Mouse (Mus musculus) ES-Bruce4 (cell line): ENCODE data around the gene Grhl3. TPM values are rescaled to one million over a fixed set of nuclear protein-coding genes. Genes with fewer than 3 reads are reported as not detected.

Experiments used
- H3K27ac ChIP-seq: 2 replicates; pipeline ENCODE4 v1.5.1; 2012; ENCODE audit warnings: low read length, inconsistent platforms; ENCODE audit not compliant: insufficient read depth
- H3K27me3 ChIP-seq: 2 replicates; pipeline ENCODE4 v1.6.1; 2012; ENCODE audit warnings: mild to moderate bottlenecking, low read length, inconsistent platforms; ENCODE audit not compliant: control insufficient read depth, poor library complexity, insufficient read depth, severe bottlenecking
- H3K36me3 ChIP-seq: 2 replicates; pipeline ENCODE4 v1.6.1; 2012; ENCODE audit warnings: inconsistent platforms, mild to moderate bottlenecking, low read length, moderate library complexity; ENCODE audit not compliant: control insufficient read depth, poor library complexity, insufficient read depth, severe bottlenecking
- H3K4me1 ChIP-seq: one replicate; pipeline ENCODE4 v1.8.1; 2011; ENCODE audit warnings: low read length; ENCODE audit not compliant: control insufficient read depth, insufficient read depth
- H3K4me3 ChIP-seq: 2 replicates; pipeline ENCODE4 v1.5.1; 2011; ENCODE audit warnings: low read depth, mild to moderate bottlenecking, low read length
- H3K9ac ChIP-seq: 2 replicates; pipeline ENCODE4 v1.6.1; 2012; ENCODE audit warnings: low read depth, mild to moderate bottlenecking, inconsistent platforms; ENCODE audit not compliant: poor library complexity, severe bottlenecking
- H3K9me3 ChIP-seq: replicated peaks from 2 replicates; pipeline ENCODE4 v1.6.1; 2012; ENCODE audit warnings: mild to moderate bottlenecking, low read length, inconsistent platforms; ENCODE audit not compliant: control insufficient read depth, poor library complexity, insufficient read depth, severe bottlenecking
- CTCF ChIP-seq: IDR thresholded peaks from one replicate; pipeline ENCODE4 v1.8.1; 2011; ENCODE audit warnings: low read depth, low read length
- EP300 ChIP-seq: IDR thresholded peaks from 2 replicates; pipeline ENCODE4 v1.6.1; 2011; ENCODE audit warnings: low read depth, low read length; ENCODE audit not compliant: insufficient read depth
- POLR2A ChIP-seq: IDR thresholded peaks from one replicate; pipeline ENCODE4 v1.8.1; 2011; ENCODE audit warnings: low read length; ENCODE audit not compliant: insufficient read depth
- polyA plus RNA-seq: library from polyadenylated mRNA; stranded (reverse); fragments of >200 nt; gene quantifications from 2 replicates; pipeline ENCODE4 v1.2.4, GENCODE M21; 2011; ENCODE audit warnings: low read depth; ENCODE audit not compliant: missing spikeins, insufficient read depth, insufficient read length

The Grhl3 gene
- polyA plus RNA-seq, 1 experiment = 18.0 TPM

- no peaks in the 10 kb centered on the region for H3K27me3 ChIP-seq
- H3K27ac ChIP-seq = peak overlapping the region; percentile 79
- H3K9ac ChIP-seq = peak overlapping the region; percentile 27
- H3K36me3 ChIP-seq = peaks cover 8% of the 10 kb centered on the region
- peak; percentile 54 for TF ChIP-seq EP300
- no peak for TF ChIP-seq CTCF
- TF ChIP-seq POLR2A = no peak
- peaks cover 23% of the 10 kb centered on the region for H3K4me1 ChIP-seq
- no peaks in the 10 kb centered on the region for H3K9me3 ChIP-seq
- H3K4me3 ChIP-seq = peak overlapping the region; percentile 26
Observed at GRCm38 (mm10) chr4:135545080-135545511, 28.3 kb downstream of the Grhl3 start.

- peaks cover 19% of the 10 kb centered on the region for H3K4me1 ChIP-seq
- no peak for TF ChIP-seq CTCF
- TF ChIP-seq EP300 = no peak
- TF ChIP-seq POLR2A = no peak
- no peak overlapping the region for H3K9ac ChIP-seq
- H3K27me3 ChIP-seq = no peaks in the 10 kb centered on the region
- no peaks in the 10 kb centered on the region for H3K9me3 ChIP-seq
- H3K27ac ChIP-seq = no peak overlapping the region; the same call in 1 of the 2 replicates
- peaks cover 8% of the 10 kb centered on the region for H3K36me3 ChIP-seq
- no peak overlapping the region for H3K4me3 ChIP-seq
Observed at GRCm38 (mm10) chr4:135544284-135544683, 29.1 kb downstream of the Grhl3 start.

GRCm38 (mm10) chr4:135540057-135540456 lies 33.4 kb downstream of the Grhl3 start:
- peaks cover 8% of the 10 kb centered on the region for H3K36me3 ChIP-seq
- H3K9me3 ChIP-seq = no peaks in the 10 kb centered on the region
- H3K27ac ChIP-seq = no peak overlapping the region
- TF ChIP-seq EP300 = no peak
- H3K4me3 ChIP-seq = no peak overlapping the region
- no peaks in the 10 kb centered on the region for H3K27me3 ChIP-seq
- H3K4me1 ChIP-seq = peaks cover 2% of the 10 kb centered on the region
- H3K9ac ChIP-seq = no peak overlapping the region

GRCm38 (mm10) chr4:135539056-135539455 lies 34.4 kb downstream of the Grhl3 start:
- H3K9ac ChIP-seq = no peak overlapping the region
- H3K4me1 ChIP-seq = peaks cover 2% of the 10 kb centered on the region
- TF ChIP-seq CTCF (no peak), POLR2A (no peak), EP300 (no peak)
- H3K4me3 ChIP-seq = no peak overlapping the region
- no peaks in the 10 kb centered on the region for H3K9me3 ChIP-seq
- no peak overlapping the region for H3K27ac ChIP-seq
- H3K27me3 ChIP-seq = no peaks in the 10 kb centered on the region
- peaks cover 8% of the 10 kb centered on the region for H3K36me3 ChIP-seq

GRCm38 (mm10) chr4:135535021-135535420 lies 38.4 kb downstream of the Grhl3 start:
- no peaks in the 10 kb centered on the region for H3K36me3 ChIP-seq
- no peak overlapping the region for H3K4me3 ChIP-seq
- no peak overlapping the region for H3K27ac ChIP-seq
- TF ChIP-seq CTCF (no peak), POLR2A (no peak), EP300 (no peak)
- H3K9me3 ChIP-seq = peaks cover 6% of the 10 kb centered on the region
- H3K4me1 ChIP-seq = peaks cover 7% of the 10 kb centered on the region
- H3K9ac ChIP-seq = no peak overlapping the region
- no peaks in the 10 kb centered on the region for H3K27me3 ChIP-seq

GRCm38 (mm10) chr4:135533001-135533400 lies 40.4 kb downstream of the Grhl3 start:
- Histone ChIP-seq H3K4me3 (no peak overlapping the region), H3K9ac (no peak overlapping the region), H3K4me1 (peaks cover 7% of the 10 kb centered on the region), H3K9me3 (peaks cover 6% of the 10 kb centered on the region), H3K36me3 (no peaks in the 10 kb centered on the region), H3K27ac (no peak overlapping the region), H3K27me3 (no peaks in the 10 kb centered on the region)
- TF ChIP-seq EP300 (no peak), CTCF (no peak), POLR2A (no peak)
